Mouse (Mus musculus): Measurements from ENCODE around the gene Gas2l2.

Gas2l2 gene

GRCm38 (mm10) chr11:83397626-83398025, 31.6 kb downstream of the Gas2l2 start:
- in situ Hi-C loops (cut with MboI, MseI) = no loop called here

DNA sequence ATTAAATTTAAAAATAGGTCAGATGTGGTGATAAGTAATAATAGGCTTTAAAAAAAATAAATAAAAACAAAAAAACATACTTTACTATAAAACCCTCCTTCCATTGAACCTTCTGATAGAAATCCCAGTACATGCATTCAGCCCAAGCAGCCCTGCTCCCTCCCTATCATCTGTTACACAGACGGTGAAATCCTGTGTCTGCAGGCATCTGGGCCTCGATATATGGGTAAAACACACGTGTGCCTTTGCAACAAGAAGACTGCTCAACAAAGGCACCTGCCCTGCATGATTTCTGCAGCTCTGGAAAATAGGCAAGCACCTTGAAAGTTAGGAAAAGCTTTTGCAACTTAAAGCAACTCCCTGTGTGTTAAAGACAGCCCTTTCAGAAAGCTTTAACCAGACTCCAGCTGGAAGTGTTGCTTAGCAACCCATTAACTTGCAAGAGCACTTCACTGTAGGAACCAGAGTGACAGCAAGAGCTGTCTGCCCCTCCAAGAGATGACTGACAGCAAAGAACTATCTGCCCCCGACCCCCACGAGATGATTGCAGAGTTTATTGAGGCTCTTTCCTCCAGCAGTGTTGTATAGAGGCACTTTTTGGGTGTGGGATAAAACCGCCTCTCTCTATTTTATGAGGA, 34.3 kb downstream of the Gas2l2 start:
- in situ Hi-C loops (cut with MboI, MseI) = no loop called here

DNA sequence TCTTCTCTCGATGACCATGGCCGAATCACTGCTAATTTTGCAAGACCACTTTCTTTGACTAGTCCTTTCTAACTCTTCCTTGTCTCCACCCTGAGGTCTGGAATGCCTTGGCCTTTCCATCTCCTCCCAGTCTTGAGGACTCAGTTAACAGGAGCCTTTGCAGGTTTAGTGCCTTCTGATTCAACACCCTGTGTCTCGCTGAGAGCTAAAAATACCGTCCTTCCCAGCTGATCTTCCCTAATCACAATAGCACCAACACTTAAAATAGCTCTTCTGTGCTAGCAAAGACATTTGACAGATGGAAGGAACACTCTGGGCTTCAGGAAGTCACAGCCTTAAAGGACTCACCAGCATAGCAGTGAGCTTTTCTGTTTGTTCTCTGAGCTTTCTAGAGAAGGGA, 36.2 kb downstream of the Gas2l2 start:
- in situ Hi-C loops (cut with MboI, MseI) = no loop called here

- in situ Hi-C loops (cut with MboI, MseI) = loop anchor here (10.0 kb wide), 1 partner anchor 291 kb away; no protein-coding TSS in a partner anchor
These were observed 45.7 kb downstream of the Gas2l2 start for GRCm38 (mm10) chr11:83383532-83383887.

GRCm38 (mm10) chr11:83382876-83383531, 46.3 kb downstream of the Gas2l2 start:
- in situ Hi-C loops (cut with MboI, MseI) = loop anchor here (10.0 kb wide), 1 partner anchor 292 kb away; no protein-coding TSS in a partner anchor

DNA sequence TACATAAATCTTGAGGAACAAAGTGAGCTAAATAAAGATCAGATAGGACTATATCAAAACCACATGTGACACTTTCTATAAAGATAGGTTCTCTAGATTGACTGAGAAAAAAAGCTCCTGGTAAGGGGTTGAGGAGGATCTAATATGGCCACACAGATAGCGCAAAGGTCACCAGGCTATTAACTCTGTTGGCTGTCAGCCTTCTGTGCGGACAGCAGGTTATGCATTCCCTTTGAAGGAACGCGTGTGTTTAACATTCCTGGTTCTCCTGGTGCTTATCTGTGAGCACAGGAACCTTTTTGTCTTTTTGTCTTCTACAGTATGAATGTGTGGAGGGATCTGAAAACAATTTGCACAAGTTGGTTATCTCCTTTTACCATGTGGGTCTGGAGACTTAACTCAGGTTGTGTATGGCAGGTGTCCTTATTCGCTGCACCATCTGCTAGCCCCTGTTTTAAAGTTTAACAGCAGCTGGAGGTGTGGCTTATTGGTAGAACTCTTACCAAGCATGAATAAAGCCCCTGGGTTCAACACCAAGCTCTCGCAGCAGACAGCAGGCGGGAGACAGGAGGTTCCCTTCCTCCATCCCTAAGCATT, 49.4 kb downstream of the Gas2l2 start:
- in situ Hi-C loops (cut with MboI, MseI) = loop anchor here (10.0 kb wide), 1 partner anchor 295 kb away; no protein-coding TSS in a partner anchor
